Mouse (Mus musculus) CH12.LX (cell line): Measurements from ENCODE around the gene Nhsl1. TPM values are rescaled to one million over a fixed set of nuclear protein-coding genes. Genes with fewer than 3 reads are reported as not detected.

Source experiments
- DNase-seq: peaks from one replicate; pipeline ENCODE4 v3.0.0-alpha.2; 2013; ENCODE audit errors: extremely low read depth
- H3K27ac ChIP-seq: 2 replicates; pipeline ENCODE4 v1.5.1; 2012; ENCODE audit warnings: low read depth, mild to moderate bottlenecking, control low read depth, moderate library complexity; ENCODE audit not compliant: insufficient read depth
- H3K27me3 ChIP-seq: replicated peaks from 2 replicates; pipeline ENCODE3; 2012; ENCODE audit warnings: inconsistent platforms
- H3K36me3 ChIP-seq, 2 experiments: replicated peaks in 1 of 2; 2 replicates each; pipeline versions ENCODE3 to v1.6.1; 2012; ENCODE audit warnings: inconsistent platforms in 1 of 2, low read length in 1 of 2, mild to moderate bottlenecking in 1 of 2, mixed read lengths in 1 of 2, moderate library complexity in 1 of 2; ENCODE audit not compliant: control insufficient read depth in 1 of 2, insufficient read depth in 1 of 2
- H3K4me1 ChIP-seq, 2 experiments: 2 replicates each; pipeline ENCODE4 v1.6.1; 2012; ENCODE audit warnings: inconsistent platforms in 1 of 2, moderate library complexity in 1 of 2; ENCODE audit not compliant: insufficient read depth in 2 of 2, control insufficient read depth in 1 of 2
- H3K4me2 ChIP-seq: 2 replicates; pipeline ENCODE4 v1.6.1; 2012; ENCODE audit warnings: low read depth, mild to moderate bottlenecking, control low read depth; ENCODE audit not compliant: poor library complexity, insufficient read depth, severe bottlenecking
- H3K4me3 ChIP-seq, 3 experiments: fragments of 150-350 bp in 1 of 3; sonication (generic) in 1 of 3; replicated peaks in 1 of 3; 2 replicates each; pipeline versions ENCODE3 to v1.5.1; 2011 to 2012; ENCODE audit warnings: low read depth in 2 of 3, low read length in 2 of 3, mild to moderate bottlenecking in 2 of 3, moderate library complexity in 2 of 3, control low read depth in 1 of 3, improper control_type of control experiment in 1 of 3, inconsistent platforms in 1 of 3, mixed read lengths in 1 of 3; ENCODE audit not compliant: poor library complexity in 1 of 3
- H3K79me2 ChIP-seq: replicated peaks from 2 replicates; pipeline ENCODE4 v1.6.1; 2012; ENCODE audit warnings: mild to moderate bottlenecking, moderate library complexity; ENCODE audit not compliant: control insufficient read depth, poor library complexity, insufficient read depth, severe bottlenecking; ENCODE audit errors: extremely low read depth
- H3K9ac ChIP-seq: 2 replicates; pipeline ENCODE4 v1.6.1; 2012; ENCODE audit warnings: low read depth, mild to moderate bottlenecking, control low read depth, moderate library complexity; ENCODE audit not compliant: insufficient read depth
- H3K9me3 ChIP-seq: replicated peaks from 2 replicates; pipeline ENCODE3; 2012; ENCODE audit warnings: low read length, inconsistent platforms, mixed read lengths
- BHLHE40 ChIP-seq: IDR thresholded peaks from 2 replicates; pipeline ENCODE4 v1.6.1; 2011; ENCODE audit warnings: mild to moderate bottlenecking, low read depth, low read length, improper control_type of control experiment
- CHD2 ChIP-seq: IDR thresholded peaks from 2 replicates; pipeline ENCODE4 v1.6.1; 2011; ENCODE audit warnings: low read length, improper control_type of control experiment
- CTCF ChIP-seq, 2 experiments: IDR thresholded peaks in 1 of 2; conservative IDR thresholded peaks in 1 of 2; 2 replicates each; pipeline ENCODE4 v1.5.1; 2011 to 2012; ENCODE audit warnings: low read depth in 2 of 2, low read length in 2 of 2, improper control_type of control experiment in 1 of 2, inconsistent platforms in 1 of 2, mild to moderate bottlenecking in 1 of 2, moderate library complexity in 1 of 2
- EP300 ChIP-seq: IDR thresholded peaks from 2 replicates; pipeline ENCODE4 v1.6.1; 2011; ENCODE audit warnings: low read length, improper control_type of control experiment
- ETS1 ChIP-seq: conservative IDR thresholded peaks from 2 replicates; pipeline ENCODE4 v1.6.1; 2012; ENCODE audit warnings: low read depth, mild to moderate bottlenecking, inconsistent platforms, low read length, improper control_type of control experiment, moderate library complexity
- GABPA ChIP-seq: IDR thresholded peaks from 2 replicates; pipeline ENCODE4 v1.6.1; 2012; ENCODE audit warnings: low read depth, low read length, improper control_type of control experiment, inconsistent platforms; ENCODE audit not compliant: insufficient replicate concordance
- HCFC1 ChIP-seq: IDR thresholded peaks from 2 replicates; pipeline ENCODE4 v1.6.1; 2012; ENCODE audit warnings: low read depth, mild to moderate bottlenecking, inconsistent platforms, low read length, improper control_type of control experiment
- IRF4 ChIP-seq: IDR thresholded peaks from 2 replicates; pipeline ENCODE4 v1.6.1; 2014; ENCODE audit warnings: low read depth, mild to moderate bottlenecking, inconsistent platforms, low read length, improper control_type of control experiment
- JUN ChIP-seq: IDR thresholded peaks from 2 replicates; pipeline ENCODE4 v1.6.1; 2011; ENCODE audit warnings: low read depth, mild to moderate bottlenecking, low read length, improper control_type of control experiment, moderate library complexity; ENCODE audit not compliant: insufficient read depth
- KAT2A ChIP-seq: IDR thresholded peaks from 2 replicates; pipeline ENCODE4 v1.6.1; 2012; ENCODE audit warnings: low read length, improper control_type of control experiment, inconsistent platforms; ENCODE audit not compliant: insufficient replicate concordance
- MAZ ChIP-seq: IDR thresholded peaks from 2 replicates; pipeline ENCODE4 v1.6.1; 2012; ENCODE audit warnings: low read depth, mild to moderate bottlenecking, inconsistent platforms, low read length, improper control_type of control experiment, moderate library complexity
- MXI1 ChIP-seq: IDR thresholded peaks from 2 replicates; pipeline ENCODE4 v1.6.1; 2011; ENCODE audit warnings: mild to moderate bottlenecking, low read depth, low read length, improper control_type of control experiment
- MYC ChIP-seq: IDR thresholded peaks from 2 replicates; pipeline ENCODE4 v1.6.1; 2011; ENCODE audit warnings: low read depth, mild to moderate bottlenecking, improper control_type of control experiment, low read length
- PAX5 ChIP-seq: IDR thresholded peaks from 2 replicates; pipeline ENCODE4 v1.6.1; 2012; ENCODE audit warnings: low read length, inconsistent platforms, mixed read lengths
- POLR2A ChIP-seq: IDR thresholded peaks from 2 replicates; pipeline ENCODE4 v1.6.1; 2011; ENCODE audit warnings: low read depth, mild to moderate bottlenecking, improper control_type of control experiment, low read length
- POLR2AphosphoS2 ChIP-seq: IDR thresholded peaks from 2 replicates; pipeline ENCODE4 v1.6.1; 2011; ENCODE audit warnings: low read depth, low read length, improper control_type of control experiment
- RAD21 ChIP-seq: IDR thresholded peaks from 2 replicates; pipeline ENCODE4 v1.6.1; 2011; ENCODE audit warnings: low read depth, mild to moderate bottlenecking, low read length, improper control_type of control experiment, moderate library complexity
- RCOR1 ChIP-seq: conservative IDR thresholded peaks from 2 replicates; pipeline ENCODE4 v1.6.1; 2012; ENCODE audit warnings: low read depth, mild to moderate bottlenecking, inconsistent platforms, low read length, improper control_type of control experiment
- SMC3 ChIP-seq: IDR thresholded peaks from 2 replicates; pipeline ENCODE4 v1.6.1; 2011; ENCODE audit warnings: low read depth, low read length, improper control_type of control experiment
- TBP ChIP-seq: conservative IDR thresholded peaks from 2 replicates; pipeline ENCODE4 v1.6.1; 2011; ENCODE audit warnings: low read depth, low read length, improper control_type of control experiment
- USF2 ChIP-seq: conservative IDR thresholded peaks from 2 replicates; pipeline ENCODE4 v1.6.1; 2011; ENCODE audit warnings: low read depth, low read length, improper control_type of control experiment
- ZC3H11A ChIP-seq: IDR thresholded peaks from 2 replicates; pipeline ENCODE4 v1.6.1; 2012; ENCODE audit warnings: low read depth, mild to moderate bottlenecking, inconsistent platforms, low read length, improper control_type of control experiment
- ZNF384 ChIP-seq: IDR thresholded peaks from 2 replicates; pipeline ENCODE4 v1.6.1; 2012; ENCODE audit warnings: low read depth, low read length, improper control_type of control experiment, inconsistent platforms
- dilution Hi-C: fragments of 300-500 bp; cut with MboI; formaldehyde crosslinking; loops from 2 replicates; pipeline ENCODE4 v1.14.3; 2020; ENCODE audit warnings: low sequenced_read_pairs; ENCODE audit not compliant: extremely low pct_unique_long_range_greater_than_20kb, extremely low pct_ligation_motif_present
- in situ Hi-C: fragments of 300-500 bp; cut with MboI; formaldehyde crosslinking; loops from 3 replicates; pipeline ENCODE4 v1.14.3; 2019; ENCODE audit warnings: low sequenced_read_pairs, low pct_ligation_motif_present, low pct_unique_long_range_greater_than_20kb, mixed read lengths
- polyA plus RNA-seq: library from polyadenylated mRNA; unstranded; fragments of >175 nt; gene quantifications from 2 replicates; pipeline ENCODE4 v1.2.1, GENCODE M21; 2012; ENCODE audit warnings: low read depth; ENCODE audit not compliant: insufficient read length
- total RNA-seq, 2 experiments: library from RNA; depleted of rRNA; stranded (reverse); fragments of 300-350 nt in 1 of 2; fragments of >200 nt in 1 of 2; gene quantifications; 2 replicates each; pipeline ENCODE4 v1.2.3; 2012 to 2014

The Nhsl1 gene
- total and polyA plus RNA-seq, 3 experiments = 0.13 to 0.19 (median 0.15) TPM

DNA sequence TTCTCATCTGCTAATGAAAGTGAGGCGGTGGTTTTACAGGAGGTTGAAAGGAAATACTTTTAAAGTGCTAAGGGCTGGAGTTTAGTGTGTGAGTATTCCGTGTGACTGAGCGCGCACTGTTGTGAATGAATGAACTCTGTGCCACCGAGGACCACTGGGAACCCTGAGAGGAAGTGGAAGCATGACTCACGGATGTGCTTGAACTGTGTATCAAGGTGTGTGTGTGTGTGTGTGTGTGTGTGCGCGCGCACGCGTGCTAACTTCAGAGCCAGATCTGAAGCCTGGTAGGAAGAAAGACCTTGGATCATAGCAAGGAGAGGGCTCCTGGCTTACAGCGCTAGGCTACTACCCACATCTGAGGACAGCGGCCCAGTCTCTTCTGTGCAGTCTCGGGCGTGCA, 71.2 kb downstream of the Nhsl1 start:
- no peak for DNase-seq
- no peaks in the 10 kb centered on the region for H3K79me2 ChIP-seq
- H3K4me1 ChIP-seq = peaks cover 3 to 20% of the 10 kb centered on the region in 2 experiments; a peak in 3 of 4 replicates
- dilution Hi-C loops (no loop called here), in situ Hi-C loops (loop anchor here (5.0 kb wide), 1 partner anchor 143 kb away; no protein-coding TSS in a partner anchor)
- H3K36me3 ChIP-seq = no peaks in the 10 kb centered on the region
- no peaks in the 10 kb centered on the region for H3K27me3 ChIP-seq
- no peak overlapping the region for H3K4me2 ChIP-seq
- H3K9me3 ChIP-seq = no peaks in the 10 kb centered on the region
- no peak overlapping the region for H3K4me3 ChIP-seq
- no peak overlapping the region for H3K9ac ChIP-seq
- no peak for TF ChIP-seq MYC
- no peak for TF ChIP-seq CHD2
- TF ChIP-seq CTCF (conservative IDR thresholded peaks at IDR 0.05 in 1 of 2, IDR thresholded peaks at IDR 0.05 in 1 of 2; ENCODE audit: low read depth in 2 of 2, low read length in 2 of 2) = no peak
- TF ChIP-seq GABPA = no peak
- TF ChIP-seq ZNF384 = no peak
- TF ChIP-seq PAX5 = no peak
- TF ChIP-seq POLR2AphosphoS2 = no peak
- no peak for TF ChIP-seq USF2
- TF ChIP-seq JUN = no peak
- TF ChIP-seq RCOR1 = no peak
- TF ChIP-seq BHLHE40 = no peak
- no peak for TF ChIP-seq MAZ
- TF ChIP-seq HCFC1 = no peak
- no peak for TF ChIP-seq KAT2A
- TF ChIP-seq EP300 = no peak
- no peak for TF ChIP-seq ETS1
- no peak overlapping the region for H3K27ac ChIP-seq

DNA sequence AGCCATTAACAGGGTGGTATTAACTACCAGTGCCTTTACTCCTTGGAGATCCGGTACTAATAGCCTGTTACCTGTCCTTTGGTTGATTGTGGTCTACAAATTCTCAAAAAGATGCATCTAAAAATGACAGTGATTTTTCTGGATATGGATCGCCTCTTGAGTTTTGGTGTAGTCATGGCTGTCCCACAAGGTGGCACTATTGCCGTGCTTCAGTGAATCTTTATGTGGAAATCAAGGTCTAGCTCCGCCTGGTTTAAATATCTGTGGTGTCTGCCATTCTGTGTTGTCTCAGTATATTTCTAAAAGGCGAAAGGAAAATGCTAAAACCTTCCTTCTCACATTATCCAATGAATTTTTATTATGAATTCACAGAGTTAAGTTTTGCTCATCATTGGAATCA, 72.8 kb downstream of the Nhsl1 start:
- dilution Hi-C loops (no loop called here), in situ Hi-C loops (loop anchor here (5.0 kb wide), 1 partner anchor 144 kb away; no protein-coding TSS in a partner anchor)
- no peak overlapping the region for H3K4me3 ChIP-seq
- TF ChIP-seq HCFC1 = no peak
- TF ChIP-seq MXI1 = no peak
- no peak for TF ChIP-seq USF2
- no peak for TF ChIP-seq ZC3H11A
- peak in 1 of 2 experiments; percentile 78; a peak in 2 of 4 replicates for TF ChIP-seq CTCF (conservative IDR thresholded peaks at IDR 0.05 in 1 of 2, IDR thresholded peaks at IDR 0.05 in 1 of 2; ENCODE audit: low read depth in 2 of 2, low read length in 2 of 2)
- no peak for TF ChIP-seq TBP
- TF ChIP-seq POLR2A = no peak
- peak; percentile 65 for TF ChIP-seq RAD21
- no peak for TF ChIP-seq IRF4
- peak; percentile 56 for TF ChIP-seq SMC3
- TF ChIP-seq, all 38 proteins: peak for 3
- H3K9ac ChIP-seq = no peak overlapping the region
- DNase-seq = peak; percentile 30
- H3K4me1 ChIP-seq = peaks cover 3 to 17% of the 10 kb centered on the region in 2 experiments; a peak in 3 of 4 replicates
- H3K9me3 ChIP-seq = no peaks in the 10 kb centered on the region
- H3K27me3 ChIP-seq = no peaks in the 10 kb centered on the region
- no peaks in the 10 kb centered on the region for H3K79me2 ChIP-seq
- no peak overlapping the region for H3K27ac ChIP-seq
- no peaks in the 10 kb centered on the region for H3K36me3 ChIP-seq
- H3K4me2 ChIP-seq = no peak overlapping the region
